Mouse (Mus musculus) spleen, adult 2 months (tissue): ENCODE data around the gene C1qa.

Experiments used
- CTCF ChIP-seq: fragments of 200-500 bp; IDR thresholded peaks from 2 replicates; pipeline ENCODE4 v1.5.1; 2011; ENCODE audit warnings: mild to moderate bottlenecking, inconsistent platforms; ENCODE audit not compliant: insufficient read depth, insufficient read length, insufficient replicate concordance; ENCODE audit errors: extremely low read depth
- POLR2A ChIP-seq: fragments of 200-500 bp; IDR thresholded peaks from 2 replicates; pipeline ENCODE4 v1.6.1; 2011; ENCODE audit warnings: low read depth, low read length, inconsistent platforms

DNA sequence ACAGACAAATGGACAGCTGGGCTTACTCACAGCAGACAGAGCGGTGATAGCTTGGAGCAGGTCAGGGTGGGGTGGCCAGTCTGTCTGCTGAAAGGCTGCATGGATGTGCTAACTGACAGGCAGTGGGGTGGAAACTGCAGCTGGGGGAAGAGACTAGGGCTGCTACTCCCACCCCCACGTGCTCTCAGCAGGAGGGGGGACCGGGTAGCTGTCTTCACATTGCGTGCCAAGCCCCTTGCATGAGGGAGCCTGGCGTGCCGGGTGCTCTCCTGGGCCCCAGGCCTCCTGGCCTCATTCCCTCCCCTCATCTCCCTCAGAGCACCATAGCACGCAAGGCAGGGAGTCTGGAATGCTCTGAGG lies 18.5 kb upstream of the C1qa start:
- no peak for TF ChIP-seq CTCF
- TF ChIP-seq POLR2A, result no peak
